Mouse (Mus musculus) layer of hippocampus, postnatal 36 days (tissue): ENCODE measurements around the gene Phf5a. TPM values are rescaled to one million over a fixed set of nuclear protein-coding genes. Genes with fewer than 3 reads are reported as not detected.
"Not testable (repeated sequence)": the region's sequence is repeated elsewhere in the genome, so short reads cannot be mapped to it uniquely, and the experiment has no call there.

ENCODE experiments used
- DNase-seq, 2 experiments: peaks; one replicate each; pipeline ENCODE4 v3.0.0; 2022
- total RNA-seq, 2 experiments: library from RNA; stranded (reverse); gene quantifications; 2 replicates each; pipeline ENCODE4 v1.2.3; 2021

Gene Phf5a
- 10 to 100 TPM; 31.2 to 33.5 TPM for total RNA-seq

- peak; percentile 74 to 82 for DNase-seq
Measured at GRCm38 (mm10) chr15:81871604-81872261, at the start of gene Phf5a. Phf5a (minus strand) TSS chr15:81871911.

GRCm38 (mm10) chr15:81921255-81921654 lies 49.5 kb upstream of the Phf5a start:
- no peak for DNase-seq

- DNase-seq: peak in 1 of 2 experiments; percentile 60
Measured at GRCm38 (mm10) chr15:81920546-81921217, 49.0 kb upstream of the Phf5a start.

- DNase-seq: no peak
Measured at GRCm38 (mm10) chr15:81919062-81919461, 47.4 kb upstream of the Phf5a start.

GRCm38 (mm10) chr15:81917621-81918463 lies 46.1 kb upstream of the Phf5a start:
- peak; percentile 61 to 68 for DNase-seq

GRCm38 (mm10) chr15:81917201-81917600 lies 45.5 kb upstream of the Phf5a start:
- DNase-seq: no peak

- DNase-seq: no peak
Measured at GRCm38 (mm10) chr15:81915663-81916062, 44.0 kb upstream of the Phf5a start.

- no peak for DNase-seq
Measured at GRCm38 (mm10) chr15:81914668-81915067, 43.0 kb upstream of the Phf5a start.

GRCm38 (mm10) chr15:81912498-81912897 lies 40.8 kb upstream of the Phf5a start:
- DNase-seq: no peak

GRCm38 (mm10) chr15:81908767-81909166 lies 37.1 kb upstream of the Phf5a start:
- not testable (repeated sequence) for DNase-seq

GRCm38 (mm10) chr15:81907953-81908352 lies 36.2 kb upstream of the Phf5a start:
- DNase-seq: no peak

GRCm38 (mm10) chr15:81904939-81905338 lies 33.2 kb upstream of the Phf5a start:
- DNase-seq: peak; percentile 57 to 72

- no peak for DNase-seq
Measured at GRCm38 (mm10) chr15:81898751-81899150, 27.0 kb upstream of the Phf5a start.

GRCm38 (mm10) chr15:81897607-81898285 lies 26.0 kb upstream of the Phf5a start:
- DNase-seq: no peak

GRCm38 (mm10) chr15:81896407-81896806 lies 24.7 kb upstream of the Phf5a start:
- DNase-seq: peak in 1 of 2 experiments; percentile 57

GRCm38 (mm10) chr15:81894002-81894401 lies 22.3 kb upstream of the Phf5a start:
- no peak for DNase-seq

- no peak for DNase-seq
Measured at GRCm38 (mm10) chr15:81891822-81892580, 20.3 kb upstream of the Phf5a start.

- DNase-seq: no peak
Measured at GRCm38 (mm10) chr15:81891140-81891802, 19.6 kb upstream of the Phf5a start.

GRCm38 (mm10) chr15:81889175-81889574 lies 17.5 kb upstream of the Phf5a start:
- DNase-seq: no peak

- no peak for DNase-seq
Measured at GRCm38 (mm10) chr15:81886795-81887550, 15.3 kb upstream of the Phf5a start.
